Mouse (Mus musculus) MEL (cell line): ENCODE results near the gene Rhobtb1. TPM values are rescaled to one million over a fixed set of nuclear protein-coding genes. Genes with fewer than 3 reads are reported as not detected.

Experiments
- DNase-seq: peaks from one replicate; pipeline ENCODE4 v3.0.0; 2011; ENCODE audit warnings: low read depth, low spot score
- H3K27ac ChIP-seq: 2 replicates; pipeline ENCODE4 v1.5.1; 2012; ENCODE audit warnings: low read depth, mild to moderate bottlenecking, control low read depth, low read length, moderate library complexity; ENCODE audit not compliant: control insufficient read depth
- H3K27me3 ChIP-seq, 2 experiments: fragments of 150-350 bp in 1 of 2; sonication (generic) in 1 of 2; 2 replicates each; pipeline ENCODE4 v1.6.1; 2012; ENCODE audit warnings: low read length in 2 of 2, mild to moderate bottlenecking in 2 of 2, improper control_type of control experiment in 1 of 2, moderate library complexity in 1 of 2; ENCODE audit not compliant: insufficient read depth in 2 of 2, control insufficient read depth in 1 of 2
- H3K36me3 ChIP-seq, 2 experiments: 2 replicates each; pipeline ENCODE4 v1.6.1; 2012 to 2014; ENCODE audit warnings: low read length in 2 of 2, improper control_type of control experiment in 1 of 2, inconsistent platforms in 1 of 2, mild to moderate bottlenecking in 1 of 2; ENCODE audit not compliant: insufficient read depth in 2 of 2, control insufficient read depth in 1 of 2
- H3K4me1 ChIP-seq, 2 experiments: fragments of 150-350 bp in 1 of 2; sonication (generic) in 1 of 2; 2 replicates each; pipeline ENCODE4 v1.6.1; 2012; ENCODE audit warnings: low read length in 2 of 2, improper control_type of control experiment in 1 of 2, mild to moderate bottlenecking in 1 of 2; ENCODE audit not compliant: insufficient read depth in 2 of 2, control insufficient read depth in 1 of 2
- H3K4me3 ChIP-seq, 2 experiments: fragments of 150-350 bp in 1 of 2; sonication (generic) in 1 of 2; 2 replicates each; pipeline ENCODE4 v1.5.1; 2012; ENCODE audit warnings: low read depth in 2 of 2, low read length in 2 of 2, mild to moderate bottlenecking in 2 of 2, moderate library complexity in 2 of 2, control low read depth in 1 of 2, improper control_type of control experiment in 1 of 2; ENCODE audit not compliant: control insufficient read depth in 1 of 2, insufficient read depth in 1 of 2
- H3K79me2 ChIP-seq: 2 replicates; pipeline ENCODE4 v1.6.1; 2012; ENCODE audit warnings: mild to moderate bottlenecking, low read length, moderate library complexity; ENCODE audit not compliant: control insufficient read depth, poor library complexity, insufficient read depth
- H3K9ac ChIP-seq: 2 replicates; pipeline ENCODE4 v1.6.1; 2012; ENCODE audit warnings: low read depth, mild to moderate bottlenecking, control low read depth, low read length, moderate library complexity; ENCODE audit not compliant: control insufficient read depth, poor library complexity, severe bottlenecking
- H3K9me3 ChIP-seq: fragments of 150-350 bp; sonication (generic); replicated peaks from 2 replicates; pipeline ENCODE4 v1.6.1; 2012; ENCODE audit warnings: mild to moderate bottlenecking, low read length, improper control_type of control experiment, moderate library complexity; ENCODE audit not compliant: insufficient read depth
- BHLHE40 ChIP-seq: IDR thresholded peaks from 2 replicates; pipeline ENCODE4 v1.6.1; 2012; ENCODE audit warnings: low read depth, mild to moderate bottlenecking, inconsistent platforms, low read length, improper control_type of control experiment, borderline replicate concordance
- CHD2 ChIP-seq: IDR thresholded peaks from 2 replicates; pipeline ENCODE4 v1.6.1; 2011; ENCODE audit warnings: low read length, improper control_type of control experiment
- CTCF ChIP-seq, 3 experiments: IDR thresholded peaks in 2 of 3; conservative IDR thresholded peaks in 1 of 3; 2 replicates each; pipeline ENCODE4 v1.5.1; 2011 to 2012; ENCODE audit warnings: low read length in 3 of 3, low read depth in 2 of 3, mild to moderate bottlenecking in 2 of 3, improper control_type of control experiment in 1 of 3, inconsistent platforms in 1 of 3, mixed read lengths in 1 of 3, moderate library complexity in 1 of 3; ENCODE audit not compliant: control insufficient read depth in 1 of 3, insufficient read depth in 1 of 3, poor library complexity in 1 of 3, severe bottlenecking in 1 of 3
- EP300 ChIP-seq, 2 experiments: IDR thresholded peaks; 2 replicates each; pipeline ENCODE4 v1.6.1; 2011; ENCODE audit warnings: improper control_type of control experiment in 2 of 2, low read length in 2 of 2, low read depth in 1 of 2, mild to moderate bottlenecking in 1 of 2
- ETS1 ChIP-seq: IDR thresholded peaks from 2 replicates; pipeline ENCODE4 v1.6.1; 2012; ENCODE audit warnings: low read depth, mild to moderate bottlenecking, inconsistent platforms, low read length, improper control_type of control experiment, moderate library complexity
- GABPA ChIP-seq: IDR thresholded peaks from 2 replicates; pipeline ENCODE4 v1.6.1; 2012; ENCODE audit warnings: low read depth, mild to moderate bottlenecking, inconsistent platforms, low read length, improper control_type of control experiment, moderate library complexity
- GATA1 ChIP-seq: IDR thresholded peaks from 2 replicates; pipeline ENCODE4 v1.6.1; 2011; ENCODE audit warnings: low read depth, low read length, improper control_type of control experiment
- JUND ChIP-seq: IDR thresholded peaks from 2 replicates; pipeline ENCODE4 v1.6.1; 2011; ENCODE audit warnings: low read depth, mild to moderate bottlenecking, improper control_type of control experiment, low read length
- KAT2A ChIP-seq: conservative IDR thresholded peaks from 2 replicates; pipeline ENCODE4 v1.6.1; 2012; ENCODE audit warnings: low read depth, low read length, improper control_type of control experiment, inconsistent platforms
- MAZ ChIP-seq: IDR thresholded peaks from 2 replicates; pipeline ENCODE4 v1.6.1; 2012; ENCODE audit warnings: low read depth, mild to moderate bottlenecking, inconsistent platforms, low read length, improper control_type of control experiment
- MEF2A ChIP-seq: IDR thresholded peaks from 2 replicates; pipeline ENCODE4 v1.6.1; 2014; ENCODE audit warnings: low read depth, mild to moderate bottlenecking, inconsistent platforms, low read length, improper control_type of control experiment; ENCODE audit not compliant: poor library complexity, insufficient replicate concordance, severe bottlenecking; ENCODE audit errors: extremely low read depth
- MYB ChIP-seq: IDR thresholded peaks from 2 replicates; pipeline ENCODE4 v1.6.1; 2011; ENCODE audit warnings: mild to moderate bottlenecking, low read depth, low read length, improper control_type of control experiment
- MYC ChIP-seq: IDR thresholded peaks from 2 replicates; pipeline ENCODE4 v1.6.1; 2011; ENCODE audit warnings: low read depth, mild to moderate bottlenecking, low read length, improper control_type of control experiment, moderate library complexity
- NRF1 ChIP-seq: IDR thresholded peaks from 2 replicates; pipeline ENCODE4 v1.6.1; 2014; ENCODE audit warnings: low read depth, mild to moderate bottlenecking, inconsistent platforms, low read length, improper control_type of control experiment, moderate library complexity; ENCODE audit not compliant: poor library complexity, insufficient read depth, severe bottlenecking
- POLR2A ChIP-seq, 2 experiments: IDR thresholded peaks; 2 replicates each; pipeline ENCODE4 v1.6.1; 2011 to 2012; ENCODE audit warnings: low read length in 2 of 2, mild to moderate bottlenecking in 2 of 2, control low read depth in 1 of 2, improper control_type of control experiment in 1 of 2, low read depth in 1 of 2, moderate library complexity in 1 of 2; ENCODE audit not compliant: control insufficient read depth in 1 of 2, insufficient read depth in 1 of 2, poor library complexity in 1 of 2
- RAD21 ChIP-seq: IDR thresholded peaks from 2 replicates; pipeline ENCODE4 v1.6.1; 2011; ENCODE audit warnings: mild to moderate bottlenecking, low read depth, low read length, improper control_type of control experiment
- SIN3A ChIP-seq: IDR thresholded peaks from 2 replicates; pipeline ENCODE4 v1.6.1; 2012; ENCODE audit warnings: low read length, improper control_type of control experiment, inconsistent platforms
- TBP ChIP-seq: IDR thresholded peaks from 2 replicates; pipeline ENCODE4 v1.8.0; 2011; ENCODE audit warnings: low read depth, low read length, improper control_type of control experiment
- TCF12 ChIP-seq: IDR thresholded peaks from 2 replicates; pipeline ENCODE4 v1.6.1; 2014; ENCODE audit warnings: low read depth, mild to moderate bottlenecking, inconsistent platforms, low read length, improper control_type of control experiment, moderate library complexity
- UBTF ChIP-seq: IDR thresholded peaks from 2 replicates; pipeline ENCODE4 v1.6.1; 2012; ENCODE audit warnings: low read depth, mild to moderate bottlenecking, inconsistent platforms, low read length, improper control_type of control experiment, moderate library complexity, borderline replicate concordance; ENCODE audit not compliant: insufficient read depth
- USF1 ChIP-seq: IDR thresholded peaks from 2 replicates; pipeline ENCODE4 v1.6.1; 2014; ENCODE audit warnings: low read depth, mild to moderate bottlenecking, inconsistent platforms, low read length, improper control_type of control experiment, moderate library complexity
- ZC3H11A ChIP-seq: IDR thresholded peaks from 2 replicates; pipeline ENCODE4 v1.6.1; 2012; ENCODE audit warnings: low read depth, mild to moderate bottlenecking, inconsistent platforms, low read length, improper control_type of control experiment
- ZKSCAN1 ChIP-seq: IDR thresholded peaks from 2 replicates; pipeline ENCODE4 v1.6.1; 2012; ENCODE audit warnings: low read depth, mild to moderate bottlenecking, inconsistent platforms, low read length, improper control_type of control experiment, moderate library complexity
- ZMIZ1 ChIP-seq: IDR thresholded peaks from 2 replicates; pipeline ENCODE4 v1.6.1; 2012; ENCODE audit warnings: low read depth, mild to moderate bottlenecking, inconsistent platforms, low read length, improper control_type of control experiment, moderate library complexity
- ZNF384 ChIP-seq: IDR thresholded peaks from 2 replicates; pipeline ENCODE4 v1.6.1; 2012; ENCODE audit warnings: low read depth, mild to moderate bottlenecking, inconsistent platforms, low read length, improper control_type of control experiment
- polyA plus RNA-seq, 2 experiments: library from polyadenylated mRNA; stranded (reverse) in 1 of 2; unstranded in 1 of 2; fragments of >175 nt in 1 of 2; fragments of >200 nt in 1 of 2; gene quantifications; 2 replicates each; pipeline versions ENCODE4 v1.2.1 to v1.2.4; 2012; ENCODE audit warnings: low replicate concordance in 2 of 2, low read depth in 1 of 2; ENCODE audit not compliant: insufficient read length in 2 of 2, insufficient read depth in 1 of 2, missing spikeins in 1 of 2
- total RNA-seq: library from RNA; depleted of rRNA; stranded (reverse); fragments of 300-350 nt; gene quantifications from 2 replicates; pipeline ENCODE4 v1.2.3, GENCODE M21; 2012

Gene Rhobtb1
- total and polyA plus RNA-seq, 3 experiments, result not detected

- no peaks in the 10 kb centered on the region for H3K4me1 ChIP-seq
- H3K27ac ChIP-seq, result no peak overlapping the region
- no peaks in the 10 kb centered on the region for H3K36me3 ChIP-seq
- H3K79me2 ChIP-seq, result no peaks in the 10 kb centered on the region
- no peaks in the 10 kb centered on the region for H3K9me3 ChIP-seq
- DNase-seq, result peak; percentile 7
- H3K27me3 ChIP-seq, result no peaks in the 10 kb centered on the region
- no peak for TF ChIP-seq TBP
- no peak for TF ChIP-seq MYB
- no peak for TF ChIP-seq ZMIZ1
- TF ChIP-seq EP300 (IDR thresholded peaks at IDR 0.05; ENCODE audit: low read depth in 1 of 2, low read length in 2 of 2), result peak; percentile 42 to 49; a peak in 2 of 4 replicates
- TF ChIP-seq ETS1, result no peak
- TF ChIP-seq TCF12, result peak; percentile 77
- TF ChIP-seq MEF2A, result no peak
- no peak for TF ChIP-seq ZKSCAN1
- 0 out of 2 replicates have a peak, but pooled peaks have one; percentile 37 for TF ChIP-seq GATA1
- no peak overlapping the region for H3K4me3 ChIP-seq
- no peak overlapping the region for H3K9ac ChIP-seq
These were observed 104.4 kb downstream of the Rhobtb1 start for GRCm38 (mm10) chr10:69255594-69255993.

- Histone ChIP-seq H3K4me1 (no peaks in the 10 kb centered on the region), H3K9ac (no peak overlapping the region), H3K4me3 (no peak overlapping the region), H3K36me3 (no peaks in the 10 kb centered on the region), H3K27me3 (no peaks in the 10 kb centered on the region), H3K79me2 (no peaks in the 10 kb centered on the region), H3K27ac (no peak overlapping the region), H3K9me3 (no peaks in the 10 kb centered on the region)
- TF ChIP-seq MAZ, result no peak
- no peak for TF ChIP-seq RAD21
- no peak for TF ChIP-seq CHD2
- no peak for TF ChIP-seq KAT2A
- TF ChIP-seq POLR2A (IDR thresholded peaks at IDR 0.05; ENCODE audit: control insufficient read depth in 1 of 2, insufficient read depth in 1 of 2, low read depth in 1 of 2, low read length in 2 of 2, poor library complexity in 1 of 2), result no peak
- TF ChIP-seq SIN3A, result no peak
- DNase-seq, result no peak
These were observed 106.4 kb downstream of the Rhobtb1 start for GRCm38 (mm10) chr10:69257592-69258133.

DNA sequence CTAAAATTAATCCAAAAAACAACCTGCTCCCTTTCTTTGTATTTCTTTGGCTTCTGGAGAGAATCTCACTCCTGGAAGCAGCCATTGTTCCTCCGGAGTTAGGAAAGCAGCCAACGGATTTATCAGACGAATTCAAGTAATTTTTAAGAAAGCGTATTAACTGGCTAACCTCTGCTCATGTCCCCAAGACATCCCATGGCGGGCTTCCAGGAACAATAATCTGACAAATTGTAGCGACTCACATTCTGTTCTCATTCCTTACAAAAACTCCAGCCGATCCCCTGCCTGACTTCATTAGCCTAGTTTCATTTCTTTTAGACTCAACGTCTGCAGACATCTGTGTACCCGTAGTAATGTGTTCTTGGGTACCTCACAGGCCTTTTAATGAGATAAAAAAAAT lies 107.4 kb downstream of the Rhobtb1 start:
- H3K36me3 ChIP-seq, result no peaks in the 10 kb centered on the region
- H3K79me2 ChIP-seq, result no peaks in the 10 kb centered on the region
- H3K27me3 ChIP-seq, result no peaks in the 10 kb centered on the region
- no peak overlapping the region for H3K4me3 ChIP-seq
- H3K9me3 ChIP-seq, result no peaks in the 10 kb centered on the region
- no peaks in the 10 kb centered on the region for H3K4me1 ChIP-seq
- DNase-seq, result no peak
- no peak overlapping the region for H3K9ac ChIP-seq
- H3K27ac ChIP-seq, result no peak overlapping the region
- TF ChIP-seq CTCF (IDR thresholded peaks at IDR 0.05 in 2 of 3, conservative IDR thresholded peaks at IDR 0.05 in 1 of 3; ENCODE audit: control insufficient read depth in 1 of 3, insufficient read depth in 1 of 3, low read depth in 2 of 3, low read length in 3 of 3, poor library complexity in 1 of 3, severe bottlenecking in 1 of 3) (no peak), MAZ (no peak), UBTF (no peak), GABPA (no peak), JUND (no peak), BHLHE40 (no peak), ZNF384 (no peak), TCF12 (no peak), SIN3A (no peak), MYC (no peak), ZC3H11A (no peak), MYB (no peak), MEF2A (no peak), USF1 (no peak), NRF1 (no peak), ZMIZ1 (no peak)
